Mouse (Mus musculus) cerebellum, adult 2 months (tissue): Measurements from ENCODE around the gene Ostf1.

ENCODE experiments used
- CTCF ChIP-seq: fragments of 200-500 bp; IDR thresholded peaks from 2 replicates; pipeline ENCODE4 v1.5.1; 2011; ENCODE audit warnings: low read depth, mild to moderate bottlenecking, control low read depth, low read length, moderate library complexity, borderline replicate concordance; ENCODE audit not compliant: insufficient read depth
- POLR2A ChIP-seq: fragments of 200-500 bp; IDR thresholded peaks from 2 replicates; pipeline ENCODE4 v1.6.1; 2011; ENCODE audit warnings: low read length, control low read depth, borderline replicate concordance; ENCODE audit not compliant: insufficient read depth

DNA sequence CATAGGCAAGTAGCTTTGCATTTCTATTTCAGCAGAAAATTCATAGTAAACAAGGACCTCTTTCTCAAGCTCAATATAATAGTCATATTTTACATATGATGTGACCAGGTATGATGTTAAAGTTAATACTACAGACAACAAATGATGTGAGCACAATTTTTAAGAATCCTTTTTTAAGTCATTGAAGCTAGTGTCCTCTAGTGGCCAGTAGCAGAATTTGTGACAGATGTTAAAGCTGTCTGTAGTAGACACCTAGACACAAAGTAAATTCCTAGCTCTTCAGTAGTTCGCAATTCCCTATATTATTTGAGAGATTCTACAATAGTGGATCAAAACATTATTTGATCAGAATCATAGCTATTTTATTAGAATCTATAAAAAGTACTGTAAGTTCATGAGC lies 73.9 kb downstream of the Ostf1 start:
- TF ChIP-seq CTCF (no peak), POLR2A (no peak)
